Mouse (Mus musculus) lung, postnatal 4 days (tissue): Measurements from ENCODE around the gene Ermap.

Source experiments
- DNase-seq, 2 experiments: peaks; one replicate each; pipeline ENCODE4 v3.0.0; 2021

Gene Ermap

DNA sequence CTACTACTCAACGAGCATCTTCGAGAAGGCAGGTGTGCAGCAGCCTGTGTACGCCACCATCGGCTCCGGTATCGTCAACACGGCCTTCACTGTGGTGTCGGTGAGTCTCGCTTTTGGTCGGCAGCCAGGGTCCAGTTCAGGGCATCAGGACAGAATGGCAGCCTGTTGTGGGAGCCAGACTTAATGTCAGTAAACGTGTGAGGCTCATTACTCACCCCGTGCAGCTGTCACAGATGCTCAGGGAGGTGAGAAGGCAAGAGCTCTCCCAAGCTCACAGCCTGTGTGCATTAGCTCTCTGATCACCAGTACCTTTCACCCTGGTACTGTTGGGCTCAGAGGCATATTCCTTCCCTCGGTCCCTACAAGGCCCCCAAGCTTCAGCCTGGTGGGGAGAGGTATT, 56.0 kb downstream of the Ermap start:
- DNase-seq = no peak

DNA sequence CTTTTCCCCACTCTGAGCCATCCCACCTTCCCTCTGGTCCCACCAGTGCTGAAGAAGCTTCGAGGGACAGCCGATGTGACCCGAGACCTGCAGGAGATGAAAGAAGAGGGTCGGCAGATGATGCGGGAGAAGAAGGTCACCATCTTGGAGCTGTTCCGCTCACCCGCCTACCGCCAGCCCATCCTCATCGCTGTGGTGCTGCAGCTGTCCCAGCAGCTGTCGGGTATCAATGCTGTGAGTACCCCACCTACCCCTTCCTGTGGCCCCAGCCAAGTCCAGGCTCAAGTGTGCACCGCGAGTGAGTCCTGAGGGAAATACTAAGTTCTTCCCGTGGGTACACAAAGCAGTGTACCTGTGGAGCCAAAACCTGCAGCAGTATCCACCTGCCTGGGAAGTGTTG, 56.5 kb downstream of the Ermap start:
- DNase-seq = no peak

DNA sequence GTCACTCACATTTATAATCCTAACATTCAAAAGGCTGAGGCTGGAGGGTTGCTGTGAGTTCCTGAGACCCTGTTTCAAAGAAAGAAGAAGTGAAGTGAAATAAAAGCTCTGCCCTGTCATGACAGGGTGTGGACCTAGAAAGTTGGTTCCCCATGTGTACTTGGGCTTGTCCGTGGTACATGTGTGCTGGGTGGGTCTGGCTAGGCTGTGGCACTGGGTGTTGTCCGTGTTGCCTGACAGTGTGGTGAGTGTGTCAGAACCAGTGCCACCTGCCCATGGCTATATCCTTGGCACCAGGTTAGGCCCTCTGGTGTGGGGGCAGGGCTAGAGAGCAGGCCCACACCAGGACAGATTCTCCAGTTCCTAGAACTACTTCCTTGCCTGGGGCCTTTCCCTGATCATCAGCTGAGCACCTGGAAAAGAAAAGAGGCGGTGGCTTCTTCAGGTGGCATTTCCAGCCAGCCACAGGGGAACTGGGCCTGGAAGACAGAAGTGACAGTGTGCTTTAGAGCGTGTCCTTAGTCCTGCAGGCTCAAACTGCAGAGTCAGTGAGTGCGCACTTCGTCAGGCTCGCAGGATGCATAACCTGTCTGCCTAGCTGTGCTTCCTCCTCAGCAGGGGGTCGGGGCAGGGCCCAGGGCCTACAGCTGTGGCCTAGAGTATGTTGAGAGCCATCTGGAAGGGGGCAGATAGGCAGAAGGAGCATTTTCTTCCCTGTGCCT, 58.5 kb downstream of the Ermap start:
- DNase-seq = no peak

DNA sequence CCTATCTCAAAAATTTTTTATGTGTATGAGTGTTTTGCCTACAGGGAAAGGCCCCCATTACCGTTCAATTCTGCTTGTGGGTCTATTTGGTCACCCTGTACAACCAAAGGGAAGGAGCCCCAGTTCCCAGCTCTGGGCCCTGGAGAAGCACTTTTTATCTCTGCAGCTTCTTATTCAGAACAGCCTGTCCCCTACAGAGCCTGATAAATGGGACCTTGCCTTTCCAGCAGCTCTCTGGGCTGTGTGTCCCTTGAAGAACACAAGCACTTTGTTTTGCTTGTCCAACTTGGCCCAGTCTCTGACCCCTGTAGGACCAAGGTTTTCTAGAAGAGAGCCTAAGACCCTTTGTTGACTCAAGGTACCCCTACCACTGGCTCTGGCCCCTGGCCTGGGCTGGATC, 60.7 kb downstream of the Ermap start:
- no peak for DNase-seq

DNA sequence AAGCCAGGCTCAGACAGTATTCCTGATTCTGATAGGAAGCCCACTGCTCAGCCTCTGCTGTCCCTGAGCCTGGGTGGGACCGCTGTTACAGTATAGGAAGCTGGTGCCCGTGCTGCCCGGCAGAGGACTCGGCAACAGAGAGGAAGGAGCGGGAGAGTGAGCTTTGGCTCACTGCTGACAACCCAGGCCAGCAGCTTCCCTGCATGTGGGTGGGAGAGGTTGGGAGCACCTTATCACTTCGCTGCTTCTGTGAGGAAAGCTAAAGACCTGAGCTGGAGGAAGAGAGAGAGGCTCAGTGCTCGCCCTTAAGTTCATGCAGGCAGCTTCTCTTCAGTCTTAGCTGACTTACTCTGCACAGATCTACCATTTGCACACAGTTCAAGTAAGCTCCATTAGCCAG, 61.3 kb downstream of the Ermap start:
- no peak for DNase-seq

DNA sequence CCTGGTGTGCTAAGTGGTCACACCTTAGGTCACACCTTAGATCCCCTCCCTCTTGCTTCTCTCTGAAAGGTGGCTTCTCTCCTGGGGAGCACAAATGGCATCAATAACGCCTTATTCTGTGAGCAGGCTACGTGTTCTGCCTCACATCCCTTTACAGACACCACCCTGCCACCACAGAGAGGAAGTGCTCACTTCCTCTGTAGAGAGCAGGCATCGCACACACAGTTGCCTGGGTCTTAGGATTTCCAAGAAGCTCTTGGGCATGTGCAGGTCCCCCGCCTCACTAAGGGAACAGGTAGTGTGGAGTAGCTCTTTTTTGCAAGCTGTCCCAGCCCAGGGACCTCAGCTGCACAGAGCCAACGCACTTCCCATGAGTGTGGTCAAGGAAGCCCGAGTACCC, 62.6 kb downstream of the Ermap start:
- DNase-seq = peak; percentile 51 to 52

DNA sequence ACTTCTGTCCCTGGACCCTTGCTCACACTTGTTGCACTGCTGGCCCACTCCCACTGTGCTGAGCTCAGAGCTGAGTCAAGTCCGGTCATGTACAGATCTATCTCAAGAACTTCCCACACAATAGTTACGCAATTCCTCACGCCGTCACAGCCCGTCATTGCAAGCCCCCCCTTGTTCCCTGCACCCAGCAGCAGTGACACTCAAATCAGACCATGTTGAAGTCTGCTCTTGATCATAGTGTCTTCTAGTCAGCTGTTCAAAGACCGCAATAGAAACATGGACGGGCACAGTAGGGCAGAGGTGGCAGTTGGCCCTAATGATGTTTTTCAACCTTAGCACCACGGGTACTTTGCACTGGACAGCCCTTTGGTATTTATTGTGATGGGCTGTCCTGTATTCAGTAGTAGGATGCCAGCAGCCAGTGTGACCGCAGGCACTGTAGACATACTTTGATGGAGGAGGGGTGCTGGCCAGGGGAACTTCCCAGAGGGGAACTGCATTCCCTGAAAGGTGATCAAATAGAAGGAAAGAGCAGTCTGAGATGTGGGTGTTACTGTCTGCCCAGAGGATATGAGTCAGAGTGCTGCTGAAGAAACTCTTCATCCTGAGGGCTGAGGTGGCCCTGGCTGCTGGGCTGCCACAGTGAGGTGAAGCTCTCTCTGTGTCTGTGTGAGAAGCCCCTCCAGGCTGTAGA, 64.1 kb downstream of the Ermap start:
- no peak for DNase-seq
